8 mouse cellular contexts compared by ENCODE assay signal in genomic region chr8:126474299-126475187, GRCm38 (mm10). TPM values are rescaled to one million over a fixed set of nuclear protein-coding genes. Genes with fewer than 3 reads are reported as not detected.
DNase-seq lines count a peak whose midpoint lies in the region; ATAC-seq lines count a peak whose summit lies in the region.

Tarbp1 (minus strand) TSS chr8:126475065.

- intact Hi-C loops in gastrocnemius, postnatal 14 days (cut with DNase I; ENCODE audit: low total_unique reads) = no loop called here

- DNase-seq in adipocyte (ENCODE audit: low spot score) = peak; percentile 82
- peak; percentile 96 for DNase-seq in embryo, embryonic 10 days (ENCODE audit: low spot score)
- DNase-seq in gastrocnemius, postnatal 14 days = peak; percentile 90
- DNase-seq in induced T-regulatory cell, adult 2 months (ENCODE audit: low read depth) = peak; percentile 92
- DNase-seq in left cerebral cortex, adult 8-10 months (ENCODE audit: low spot score in 2 of 2) = peak; percentile 84
- peak; percentile 94 for DNase-seq in right cerebral cortex, adult 18-20 months
- DNase-seq in urinary bladder, adult 2 months (ENCODE audit: low spot score) = peak; percentile 89

- ATAC-seq in megakaryocyte, adult 5-6 weeks (ENCODE audit: poor library complexity, severe bottlenecking) = peak; percentile 75

RNA-seq across cellular contexts. Expression of gene Tarbp1, which starts in this region (rescaled TPM):
- total RNA-seq in gastrocnemius, postnatal 14 days (2021) = 1 to 10 TPM; 4.9 to 5.6 TPM
- total RNA-seq in left cerebral cortex, adult 8-10 months (2022) = 1 to 10 TPM; 4.0 to 4.8 (median 4.3) TPM
- total RNA-seq in megakaryocyte, adult 5-6 weeks (2015) = 3.2 TPM in 2 replicates
- total RNA-seq in megakaryocyte, adult 5-6 weeks (2017) = 2.3 TPM in 2 replicates
- polyA plus RNA-seq in urinary bladder, adult 2 months (2012; rRNA removed) = 3.5 and 3.9 TPM in 2 replicates

Comparison
In these comparisons a context has a peak if more than half of its experiments do, and no peak if none do; other contexts are left out.
1. Peak in every context shown above with its lines: DNase-seq and ATAC-seq.